Mouse (Mus musculus) CD4-positive, CD25-positive, alpha-beta regulatory T cell, adult 2 months (primary cell): ENCODE measurements around the gene Apol7a.

ENCODE experiments used
- DNase-seq: peaks from one replicate; pipeline ENCODE4 v3.0.0-alpha.2; 2012; ENCODE audit warnings: low read depth, low spot score

Gene Apol7a

DNA sequence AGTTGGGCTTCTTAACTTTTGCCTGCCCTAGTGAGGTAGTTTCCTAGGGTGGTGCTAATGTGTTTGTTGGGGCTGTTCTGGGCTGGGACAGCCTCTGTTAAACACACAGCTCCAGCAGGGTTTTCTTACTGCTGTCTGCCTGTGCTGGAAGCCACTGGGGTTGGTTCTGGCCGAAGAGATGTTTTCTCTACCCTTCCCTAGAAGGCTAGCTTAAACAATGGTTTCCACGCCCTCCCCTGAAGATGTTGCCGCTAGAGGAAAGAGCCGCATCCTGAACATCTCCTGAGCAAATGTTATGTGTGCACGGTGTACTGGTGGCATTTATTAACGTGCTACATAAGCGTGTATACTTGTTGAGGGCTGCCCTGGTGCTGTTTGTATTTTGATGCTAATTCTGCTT lies 50.8 kb downstream of the Apol7a start:
- no peak for DNase-seq

DNA sequence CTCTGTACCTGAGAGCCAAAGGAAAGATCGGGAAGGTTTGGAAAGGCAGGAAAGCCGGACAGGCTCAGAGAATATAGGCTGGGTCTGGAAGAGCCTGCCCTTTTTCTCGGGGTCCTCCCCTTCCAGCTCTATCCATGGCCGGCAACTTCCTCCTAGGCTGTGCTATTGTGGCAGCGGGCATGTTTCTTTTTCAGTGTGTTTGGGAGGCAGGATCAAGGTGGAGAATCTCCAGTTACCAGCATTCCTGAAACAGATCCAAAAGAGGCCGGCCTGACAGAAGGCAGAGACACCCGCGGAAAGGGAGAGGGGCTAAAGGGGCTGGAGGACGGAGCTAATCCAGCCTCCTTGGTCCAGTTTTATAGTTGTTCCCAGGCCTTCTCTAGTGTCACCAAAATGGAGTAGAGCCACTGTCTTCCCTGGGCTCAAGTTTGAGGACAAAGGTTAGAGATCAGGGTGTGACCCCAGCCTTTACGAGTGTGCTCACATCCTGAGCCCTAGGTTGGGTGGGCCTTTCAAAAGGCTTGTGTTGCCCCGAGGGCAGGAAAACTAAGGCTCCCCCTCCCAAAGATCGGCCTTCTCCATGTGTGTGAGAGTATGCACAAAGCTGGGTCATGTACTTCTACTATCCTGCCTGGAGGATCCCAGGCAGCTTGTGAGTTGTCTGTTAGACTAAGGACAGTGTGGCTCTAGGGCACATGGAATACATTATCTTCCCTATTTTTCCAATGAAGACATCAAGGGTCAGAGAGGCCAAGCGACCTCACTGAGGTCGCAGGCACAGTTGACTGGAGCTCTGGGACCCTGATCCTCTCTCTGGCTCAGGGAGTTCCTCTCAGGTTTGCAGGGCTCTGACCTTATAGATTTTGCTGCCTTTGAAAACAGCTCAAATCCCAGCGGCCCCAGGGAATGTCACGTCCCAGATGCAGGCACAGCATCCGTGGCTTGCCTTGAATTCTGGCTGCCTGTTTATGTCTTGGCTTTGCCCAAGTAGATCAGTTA lies 54.5 kb downstream of the Apol7a start:
- DNase-seq, result no peak

GRCm38 (mm10) chr15:77343527-77344091 lies 55.3 kb downstream of the Apol7a start:
- peak; percentile 43 for DNase-seq

DNA sequence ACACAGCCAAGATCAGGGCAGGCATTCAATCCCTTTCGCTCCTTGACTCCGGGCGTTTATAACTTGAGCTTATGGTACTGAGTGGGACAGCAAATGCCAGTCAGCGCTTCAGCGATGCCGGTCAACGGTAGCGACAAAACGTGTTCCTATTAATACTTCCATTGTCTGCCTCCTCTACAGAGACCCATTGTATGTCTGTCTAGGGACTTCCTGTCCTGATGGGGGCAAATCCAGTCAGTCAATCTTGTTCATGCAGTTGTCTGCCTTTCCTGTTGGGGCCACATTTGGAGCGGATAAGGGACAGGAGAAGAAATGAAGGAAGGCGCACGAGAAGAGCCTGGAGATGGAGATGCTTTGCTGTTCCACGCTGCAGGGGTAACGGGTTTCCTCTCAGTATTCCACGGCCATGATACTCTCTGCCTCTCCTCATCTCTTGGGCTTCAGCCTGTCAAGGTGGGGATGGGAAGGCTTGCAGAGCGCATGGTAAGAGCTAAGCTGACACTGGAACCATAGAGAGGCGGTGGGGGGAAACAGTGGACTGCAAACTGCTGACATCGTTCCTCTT lies 55.9 kb downstream of the Apol7a start:
- no peak for DNase-seq

DNA sequence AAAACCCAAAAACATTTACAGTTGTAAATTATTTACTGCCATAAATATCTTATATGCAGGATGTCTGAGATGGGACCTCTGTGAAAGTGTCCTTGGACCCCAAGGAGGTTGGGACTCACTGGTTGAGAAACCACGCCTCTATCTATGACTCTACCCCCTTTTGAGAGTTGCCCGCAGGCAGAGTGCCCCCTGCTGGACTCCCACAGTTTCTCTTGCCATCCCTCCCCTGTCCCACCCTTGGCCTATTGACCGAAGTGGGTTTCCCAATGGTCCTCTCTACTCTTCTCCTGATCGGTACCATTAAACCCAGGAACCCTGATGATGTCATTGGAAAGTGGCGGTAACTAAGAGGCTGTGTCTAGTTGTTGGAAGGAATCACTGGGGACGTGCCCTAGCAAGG lies 56.9 kb downstream of the Apol7a start:
- no peak for DNase-seq

GRCm38 (mm10) chr15:77340581-77340980 lies 58.3 kb downstream of the Apol7a start:
- DNase-seq, result no peak

DNA sequence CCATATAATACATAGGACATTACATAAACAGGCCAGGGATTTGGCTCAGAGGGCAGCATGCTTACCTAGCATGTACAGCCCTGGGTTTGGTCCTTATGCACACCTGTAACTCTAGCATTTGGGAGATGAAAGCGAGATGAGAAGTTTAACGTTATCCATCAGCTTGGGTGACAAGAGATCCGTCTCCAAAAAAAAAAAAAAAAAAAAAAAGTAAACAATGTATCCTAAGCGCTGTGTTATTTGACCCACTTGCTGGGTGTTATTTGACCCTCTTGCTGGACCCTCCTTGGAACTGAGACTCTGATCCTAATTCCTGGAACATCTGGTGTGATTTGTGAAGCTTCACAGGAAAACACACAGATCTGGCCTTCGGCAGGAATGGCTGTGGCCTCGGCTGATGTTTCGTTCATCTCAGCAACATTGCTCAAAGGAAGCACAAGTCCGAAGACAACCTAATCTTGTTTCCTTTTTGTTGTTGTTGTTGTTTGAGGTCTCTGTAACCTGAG lies 59.9 kb downstream of the Apol7a start:
- no peak for DNase-seq

- DNase-seq, result no peak
Measured at GRCm38 (mm10) chr15:77338451-77338850, 60.5 kb downstream of the Apol7a start.
